Mouse (Mus musculus) small intestine, adult 2 months (tissue): ENCODE data around the gene Gm17324.

Experiments used
- CTCF ChIP-seq: fragments of 200-500 bp; IDR thresholded peaks from 2 replicates; pipeline ENCODE4 v1.5.1; 2012; ENCODE audit warnings: low read depth, mild to moderate bottlenecking, control low read depth, inconsistent platforms, low read length, moderate library complexity, mixed read lengths; ENCODE audit not compliant: insufficient replicate concordance, insufficient read length; ENCODE audit errors: extremely low read depth
- POLR2A ChIP-seq: fragments of 200-500 bp; IDR thresholded peaks from 2 replicates; pipeline ENCODE4 v1.6.1; 2012; ENCODE audit warnings: low read depth, mild to moderate bottlenecking, control low read depth, inconsistent platforms, low read length, moderate library complexity

GRCm38 (mm10) chr9:78481423-78482331 lies 33.1 kb upstream of the Gm17324 start:
- TF ChIP-seq CTCF (no peak), POLR2A (peak; percentile 99)
